Mouse (Mus musculus) embryonic fibroblast, embryonic 13.5 days (primary cell): Measurements from ENCODE around the gene 9930104L06Rik. TPM values are rescaled to one million over a fixed set of nuclear protein-coding genes. Genes with fewer than 3 reads are reported as not detected.

Experiments
- H3K27ac ChIP-seq: 2 replicates; pipeline ENCODE4 v1.5.1; 2012; ENCODE audit warnings: low read length, control low read depth, inconsistent platforms; ENCODE audit not compliant: insufficient read depth
- H3K4me1 ChIP-seq: 2 replicates; pipeline ENCODE4 v1.6.1; 2011; ENCODE audit warnings: low read length; ENCODE audit not compliant: control insufficient read depth, insufficient read depth
- H3K4me3 ChIP-seq: 2 replicates; pipeline ENCODE4 v1.5.1; 2011; ENCODE audit warnings: mild to moderate bottlenecking, control low read depth, low read length; ENCODE audit not compliant: insufficient read depth
- CTCF ChIP-seq: IDR thresholded peaks from 2 replicates; pipeline ENCODE4 v1.5.1; 2011; ENCODE audit warnings: mild to moderate bottlenecking, control low read depth, low read length, moderate library complexity, borderline replicate concordance; ENCODE audit not compliant: insufficient read depth
- POLR2A ChIP-seq: IDR thresholded peaks from 2 replicates; pipeline ENCODE4 v1.6.1; 2011; ENCODE audit warnings: low read depth, mild to moderate bottlenecking, control low read depth, low read length, moderate library complexity
- polyA plus RNA-seq: library from polyadenylated mRNA; stranded (reverse); fragments of >200 nt; gene quantifications from 2 replicates; pipeline ENCODE4 v1.2.4, GENCODE M21; 2011; ENCODE audit warnings: low read depth; ENCODE audit not compliant: missing spikeins, insufficient read length

9930104L06Rik gene
- polyA plus RNA-seq: 12.7 and 17.7 TPM in 2 replicates

GRCm38 (mm10) chr4:124936613-124937471, at the start of gene 9930104L06Rik:
9930104L06Rik (plus strand) TSS chr4:124937048.
- Histone ChIP-seq H3K4me1 (peaks cover 3% of the 10 kb centered on the region; the same call in 1 of the 2 replicates), H3K27ac (no peak within 1 kb of the TSS), H3K4me3 (peak within 1 kb of the TSS; percentile 87)
- TF ChIP-seq CTCF (no peak), POLR2A (peak; percentile 73)

DNA sequence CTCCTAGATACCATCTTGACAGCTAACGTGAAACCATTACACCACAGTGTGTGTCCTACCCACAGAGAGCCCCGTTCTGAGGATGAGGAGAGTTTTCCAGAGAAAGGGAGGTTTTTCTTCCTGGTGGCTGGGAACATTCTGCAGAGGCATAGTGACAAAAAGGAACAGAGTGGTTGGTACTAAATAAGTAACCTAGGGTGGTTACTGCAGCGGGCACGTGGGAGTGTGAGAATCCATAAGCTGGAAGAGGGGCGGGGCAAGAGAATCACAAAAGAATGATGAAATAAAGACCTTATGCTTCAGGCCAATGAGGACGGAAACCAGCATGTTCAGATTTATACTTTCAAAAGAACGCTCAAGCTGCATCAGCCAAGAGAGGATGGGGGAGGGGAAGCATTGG, 48.1 kb upstream of the 9930104L06Rik start:
- no peak overlapping the region for H3K27ac ChIP-seq
- H3K4me3 ChIP-seq: no peak overlapping the region
- H3K4me1 ChIP-seq: no peaks in the 10 kb centered on the region
- TF ChIP-seq CTCF (no peak), POLR2A (no peak)

DNA sequence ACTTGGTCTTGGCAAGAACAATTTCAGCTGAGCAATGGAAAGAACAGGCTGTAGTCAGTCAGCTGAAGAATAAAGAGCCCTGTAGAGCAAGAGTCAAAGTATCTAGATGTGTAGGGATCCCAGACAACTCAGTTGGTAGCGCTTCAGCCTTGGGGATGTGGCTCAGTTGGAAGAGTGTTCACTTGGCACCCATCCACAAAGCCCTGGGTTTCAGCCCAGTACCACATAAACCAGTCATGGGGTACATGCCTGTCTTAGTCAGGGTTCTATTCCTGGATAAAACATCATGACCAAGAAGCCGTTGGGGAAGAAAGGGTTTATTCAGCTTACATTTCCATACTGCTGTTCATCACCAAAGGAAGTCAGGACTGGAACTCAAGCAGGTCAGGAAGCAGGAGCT, 46.9 kb upstream of the 9930104L06Rik start:
- TF ChIP-seq POLR2A: no peak
- TF ChIP-seq CTCF: no peak
- H3K4me1 ChIP-seq: no peaks in the 10 kb centered on the region
- no peak overlapping the region for H3K4me3 ChIP-seq
- no peak overlapping the region for H3K27ac ChIP-seq

- Histone ChIP-seq H3K27ac (no peak overlapping the region), H3K4me3 (no peak overlapping the region), H3K4me1 (no peaks in the 10 kb centered on the region)
- TF ChIP-seq POLR2A: no peak
- TF ChIP-seq CTCF: no peak
Observed at GRCm38 (mm10) chr4:124890831-124891230, 46.0 kb upstream of the 9930104L06Rik start.

- no peak overlapping the region for H3K27ac ChIP-seq
- H3K4me1 ChIP-seq: no peaks in the 10 kb centered on the region
- TF ChIP-seq CTCF: no peak
- no peak for TF ChIP-seq POLR2A
- no peak overlapping the region for H3K4me3 ChIP-seq
Observed at GRCm38 (mm10) chr4:124893769-124894168, 43.1 kb upstream of the 9930104L06Rik start.

- H3K4me3 ChIP-seq: no peak overlapping the region
- no peak for TF ChIP-seq POLR2A
- no peak for TF ChIP-seq CTCF
- H3K4me1 ChIP-seq: no peaks in the 10 kb centered on the region
- no peak overlapping the region for H3K27ac ChIP-seq
Observed at GRCm38 (mm10) chr4:124894508-124895428, 42.1 kb upstream of the 9930104L06Rik start.

DNA sequence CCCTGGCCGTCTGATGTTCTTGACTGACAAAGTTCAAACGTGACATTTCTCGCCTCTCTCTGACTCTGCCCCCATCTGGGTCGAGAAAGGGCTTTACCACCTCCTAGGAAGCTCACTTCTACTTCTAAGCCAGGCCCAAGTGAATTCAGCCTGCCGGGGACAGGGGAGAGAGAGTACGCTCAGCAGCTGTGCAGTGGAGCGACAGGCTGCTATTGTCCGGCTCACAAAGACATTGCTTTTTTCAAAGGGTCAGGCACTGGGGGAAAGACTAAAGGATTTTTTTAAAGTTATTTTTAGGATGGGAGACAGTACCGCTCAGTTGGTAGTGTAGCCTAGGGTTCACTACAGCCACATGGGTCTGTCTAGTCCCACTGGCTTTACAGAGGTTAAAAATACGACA, 38.4 kb upstream of the 9930104L06Rik start:
- no peak for TF ChIP-seq POLR2A
- TF ChIP-seq CTCF: no peak
- Histone ChIP-seq H3K27ac (no peak overlapping the region), H3K4me1 (no peaks in the 10 kb centered on the region), H3K4me3 (no peak overlapping the region)

GRCm38 (mm10) chr4:124899906-124900305, 36.9 kb upstream of the 9930104L06Rik start:
- TF ChIP-seq POLR2A (no peak), CTCF (no peak)
- Histone ChIP-seq H3K27ac (no peak overlapping the region), H3K4me1 (no peaks in the 10 kb centered on the region), H3K4me3 (no peak overlapping the region)

DNA sequence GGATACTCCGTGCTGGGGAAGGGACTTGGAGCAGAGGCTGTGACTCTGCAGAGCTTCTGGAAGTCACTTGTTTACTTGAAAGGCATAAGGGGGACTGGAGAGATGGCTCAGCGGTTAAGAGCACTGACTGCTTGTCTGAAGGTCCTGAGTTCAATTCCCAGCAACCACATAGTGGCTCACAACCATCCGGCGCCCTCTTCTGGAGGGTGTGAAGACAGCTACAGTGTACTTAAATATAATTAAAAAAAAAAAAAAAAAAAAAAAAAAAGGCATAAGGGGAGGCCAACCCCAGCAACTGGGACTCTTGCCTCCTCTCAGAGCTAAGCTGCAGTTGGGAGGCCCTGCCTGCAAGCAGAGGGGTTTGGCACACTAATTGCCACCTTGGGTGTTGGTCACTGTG, 31.4 kb upstream of the 9930104L06Rik start:
- H3K4me3 ChIP-seq: no peak overlapping the region
- no peaks in the 10 kb centered on the region for H3K4me1 ChIP-seq
- TF ChIP-seq POLR2A (no peak), CTCF (no peak)
- no peak overlapping the region for H3K27ac ChIP-seq
